Mouse (Mus musculus) heart, embryonic 15.5 days (tissue): ENCODE results near the gene Tmem132d. TPM values are rescaled to one million over a fixed set of nuclear protein-coding genes. Genes with fewer than 3 reads are reported as not detected.
"Not testable (repeated sequence)": the region's sequence is repeated elsewhere in the genome, so short reads cannot be mapped to it uniquely, and the experiment has no call there.

Source experiments
- ATAC-seq: fragments of 200-750 bp; cut with Nextera tagmentation; replicated peaks from 2 replicates; pipeline ENCODE4 v1.8.0; 2017; ENCODE audit warnings: low read depth, moderate TSS enrichment; ENCODE audit not compliant: insufficient number of reproducible peaks, insufficient read depth, low FRiP score
- H3K27ac ChIP-seq: fragments of 300-500 bp; sonication (generic); 2 replicates; pipeline ENCODE4 v1.5.1; 2015; ENCODE audit warnings: mild to moderate bottlenecking, inconsistent platforms
- H3K27me3 ChIP-seq: fragments of 300-500 bp; sonication (generic); 2 replicates; pipeline ENCODE4 v1.6.1; 2015; ENCODE audit warnings: inconsistent platforms
- H3K36me3 ChIP-seq: fragments of 300-500 bp; sonication (generic); 2 replicates; pipeline ENCODE4 v1.6.1; 2015; ENCODE audit warnings: mild to moderate bottlenecking, inconsistent platforms
- H3K4me1 ChIP-seq: fragments of 300-500 bp; sonication (generic); replicated peaks from 2 replicates; pipeline ENCODE4 v1.6.1; 2015; ENCODE audit warnings: inconsistent platforms
- H3K4me2 ChIP-seq: fragments of 300-500 bp; sonication (generic); 2 replicates; pipeline ENCODE4 v1.6.1; 2015; ENCODE audit warnings: inconsistent platforms, mild to moderate bottlenecking, moderate library complexity
- H3K4me3 ChIP-seq: fragments of 300-500 bp; sonication (generic); 2 replicates; pipeline ENCODE4 v1.5.1; 2015; ENCODE audit warnings: mild to moderate bottlenecking, inconsistent platforms
- H3K9ac ChIP-seq: fragments of 300-500 bp; sonication (generic); 2 replicates; pipeline ENCODE4 v1.6.1; 2015; ENCODE audit warnings: mild to moderate bottlenecking, inconsistent platforms
- H3K9me3 ChIP-seq: fragments of 300-500 bp; sonication (generic); replicated peaks from 2 replicates; pipeline ENCODE4 v1.6.1; 2016; ENCODE audit warnings: inconsistent platforms
- WGBS: fragments of 180-500 bp; shearing (Covaris S2); methylation state at CpG from one replicate; pipeline ENCODE4 v1.1.7; 2015; ENCODE audit warnings: mixed read lengths; 5-methylcytosine and 5-hydroxymethylcytosine counted together
- polyA plus RNA-seq: library from polyadenylated mRNA; unstranded; fragments of >200 nt; fragmentation: Nextera tagmentation; extraction: Ambion mirVana; gene quantifications from 2 replicates; pipeline ENCODE4 v1.2.1, GENCODE M21; 2015

Gene Tmem132d
- polyA plus RNA-seq, 1 experiment from 2014 or later: 0.09 TPM

DNA sequence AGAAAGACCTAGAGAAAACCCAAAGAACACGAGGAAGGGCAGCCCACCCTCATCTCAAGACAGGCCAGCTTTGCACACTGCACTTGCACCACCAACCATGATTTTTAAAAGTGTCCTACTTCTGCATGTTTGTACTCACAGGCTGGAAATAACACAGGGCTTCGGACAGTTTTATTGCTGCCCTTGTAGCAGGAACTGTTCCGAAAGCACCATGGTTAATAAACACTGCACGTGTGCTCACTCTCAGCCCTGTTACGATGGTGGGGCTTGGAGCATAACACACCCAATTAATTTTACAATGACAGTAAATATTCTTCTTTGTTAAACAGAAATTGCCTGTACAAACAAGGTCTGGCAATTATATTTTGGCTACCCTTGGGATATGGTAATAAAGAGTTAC, 357.4 kb downstream of the Tmem132d start:
- Histone ChIP-seq H3K27ac (no peak overlapping the region), H3K36me3 (no peaks in the 10 kb centered on the region), H3K4me1 (no peaks in the 10 kb centered on the region), H3K4me2 (no peak overlapping the region), H3K4me3 (no peak overlapping the region), H3K9me3 (no peaks in the 10 kb centered on the region), H3K27me3 (no peaks in the 10 kb centered on the region), H3K9ac (no peak overlapping the region)
- WGBS: 61% methylated on average over 5 of the region's 5 CpGs
- ATAC-seq: no peak

DNA sequence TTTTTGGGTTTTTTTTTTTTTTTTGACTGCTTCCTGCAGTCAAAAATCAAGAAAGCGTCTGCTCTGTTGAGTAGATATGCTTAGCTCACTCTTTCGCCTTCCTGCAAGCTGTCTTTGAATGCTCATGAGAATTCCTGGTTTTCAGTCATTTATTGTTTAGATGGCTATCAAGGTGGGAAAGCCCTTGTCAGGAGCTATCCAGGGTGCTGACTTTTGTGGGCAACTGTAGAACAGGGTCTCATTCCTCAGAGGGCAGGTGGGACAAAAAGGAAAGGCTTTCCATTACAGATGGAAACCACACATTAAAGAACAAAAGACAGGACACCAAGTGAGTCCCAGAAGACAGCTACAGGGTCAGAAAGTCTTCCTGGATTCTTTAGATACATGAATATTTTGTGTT, 360.3 kb downstream of the Tmem132d start:
- Histone ChIP-seq H3K9me3 (no peaks in the 10 kb centered on the region), H3K27me3 (no peaks in the 10 kb centered on the region), H3K9ac (no peak overlapping the region), H3K4me2 (no peak overlapping the region), H3K4me3 (no peak overlapping the region), H3K36me3 (no peaks in the 10 kb centered on the region), H3K27ac (no peak overlapping the region), H3K4me1 (no peaks in the 10 kb centered on the region)
- WGBS: 77% methylated on average over 2 of the region's 2 CpGs
- no peak for ATAC-seq

DNA sequence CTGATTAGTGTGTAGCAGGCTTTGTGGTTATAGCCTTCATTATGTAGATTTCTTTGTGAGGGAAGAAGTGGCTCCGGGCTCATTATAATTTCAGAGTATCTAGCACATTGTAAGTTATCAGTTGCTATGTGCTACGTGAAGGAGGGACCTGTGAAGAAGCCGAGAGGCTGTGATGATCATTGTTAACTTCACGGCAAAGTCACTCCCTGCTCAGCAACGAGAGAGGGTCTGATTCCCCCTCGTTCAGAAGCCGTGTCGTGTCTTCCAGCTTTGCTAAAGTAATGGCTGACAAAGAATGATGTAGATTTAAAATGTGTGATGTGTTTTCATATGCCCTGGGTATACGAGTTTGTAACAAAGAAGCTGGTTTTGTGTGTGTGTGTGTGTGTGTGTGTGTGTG, 391.1 kb downstream of the Tmem132d start:
- no peak overlapping the region for H3K27ac ChIP-seq
- no peaks in the 10 kb centered on the region for H3K27me3 ChIP-seq
- H3K4me3 ChIP-seq: no peak overlapping the region
- no peaks in the 10 kb centered on the region for H3K9me3 ChIP-seq
- H3K36me3 ChIP-seq: no peaks in the 10 kb centered on the region
- no peak overlapping the region for H3K4me2 ChIP-seq
- no peak for ATAC-seq
- H3K4me1 ChIP-seq: no peaks in the 10 kb centered on the region
- H3K9ac ChIP-seq: no peak overlapping the region
- WGBS: 74% methylated on average over 9 of the region's 9 CpGs

DNA sequence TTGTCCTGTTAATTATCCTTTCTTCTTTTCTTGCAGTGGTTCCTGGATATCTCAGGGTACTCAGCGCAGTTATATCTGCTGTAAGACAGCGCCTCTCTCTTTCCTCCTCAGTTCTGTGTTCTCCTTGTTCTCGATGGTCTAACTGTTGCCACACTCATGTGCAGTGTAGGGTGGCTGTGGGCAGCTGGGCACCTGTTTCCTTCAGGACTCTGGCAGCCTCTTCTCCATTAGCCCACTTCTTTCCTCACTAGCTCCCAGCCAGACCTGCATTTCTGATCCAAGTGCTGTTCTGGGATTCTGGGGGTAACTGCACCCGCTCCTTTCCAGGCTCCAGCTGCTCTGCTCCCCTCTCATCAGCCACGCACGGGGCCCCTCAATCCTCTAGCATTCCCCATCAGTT, 392.8 kb downstream of the Tmem132d start:
- no peaks in the 10 kb centered on the region for H3K27me3 ChIP-seq
- H3K9ac ChIP-seq: no peak overlapping the region
- no peaks in the 10 kb centered on the region for H3K36me3 ChIP-seq
- no peak overlapping the region for H3K4me2 ChIP-seq
- ATAC-seq: no peak
- H3K4me3 ChIP-seq: no peak overlapping the region
- WGBS: 70% methylated on average over 6 of the region's 6 CpGs
- H3K4me1 ChIP-seq: no peaks in the 10 kb centered on the region
- no peak overlapping the region for H3K27ac ChIP-seq
- H3K9me3 ChIP-seq: no peaks in the 10 kb centered on the region

DNA sequence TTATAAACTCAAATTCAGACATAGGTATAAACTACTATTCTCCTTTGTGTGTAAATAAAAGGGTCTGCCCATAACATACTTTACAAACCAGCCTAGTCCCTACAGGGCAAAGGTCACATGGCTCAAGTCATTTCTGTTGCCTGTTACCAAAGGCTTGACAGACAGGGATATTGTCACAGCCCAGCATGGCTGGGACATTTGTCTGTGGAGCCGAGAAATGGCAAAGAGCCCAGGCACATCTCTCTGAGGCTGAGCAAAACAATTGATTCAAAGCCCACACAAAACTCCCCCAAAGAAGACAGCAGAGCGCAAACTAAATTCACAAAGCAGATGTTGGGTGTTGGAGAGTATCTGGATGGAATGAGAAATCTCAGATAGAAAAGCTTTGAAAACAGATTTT, 405.8 kb downstream of the Tmem132d start:
- 58% methylated on average over 2 of the region's 2 CpGs for WGBS
- H3K4me2 ChIP-seq: no peak overlapping the region
- no peak for ATAC-seq
- no peak overlapping the region for H3K27ac ChIP-seq
- no peaks in the 10 kb centered on the region; the same call in 1 of the 2 replicates for H3K9me3 ChIP-seq
- H3K27me3 ChIP-seq: no peaks in the 10 kb centered on the region
- H3K4me1 ChIP-seq: no peaks in the 10 kb centered on the region
- no peak overlapping the region for H3K4me3 ChIP-seq
- no peak overlapping the region for H3K9ac ChIP-seq
- H3K36me3 ChIP-seq: no peaks in the 10 kb centered on the region

DNA sequence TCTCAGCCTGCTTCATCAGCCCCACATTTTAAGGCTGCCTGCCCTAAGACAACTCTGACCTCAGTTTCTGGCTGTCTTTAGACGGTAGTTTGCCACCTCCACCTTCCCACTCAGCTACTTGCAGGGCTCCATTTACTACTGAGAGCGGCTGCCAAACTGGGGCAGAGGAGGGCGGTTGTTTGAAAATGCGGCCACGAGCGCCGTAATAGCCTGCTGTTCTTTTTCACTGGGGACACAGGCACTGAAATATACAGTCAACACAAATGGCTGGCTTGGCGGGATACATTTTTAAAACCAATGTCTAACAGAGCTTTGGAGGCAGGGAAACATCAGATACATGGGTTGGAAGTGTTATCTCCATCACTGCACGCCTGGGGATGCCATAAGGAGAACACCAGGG, 428.2 kb downstream of the Tmem132d start:
- H3K4me2 ChIP-seq: no peak overlapping the region
- no peaks in the 10 kb centered on the region for H3K4me1 ChIP-seq
- H3K9ac ChIP-seq: no peak overlapping the region
- H3K36me3 ChIP-seq: no peaks in the 10 kb centered on the region
- no peaks in the 10 kb centered on the region for H3K9me3 ChIP-seq
- no peak overlapping the region for H3K27ac ChIP-seq
- H3K4me3 ChIP-seq: no peak overlapping the region
- no peak for ATAC-seq
- 58% methylated on average over 9 of the region's 9 CpGs for WGBS
- H3K27me3 ChIP-seq: no peaks in the 10 kb centered on the region

DNA sequence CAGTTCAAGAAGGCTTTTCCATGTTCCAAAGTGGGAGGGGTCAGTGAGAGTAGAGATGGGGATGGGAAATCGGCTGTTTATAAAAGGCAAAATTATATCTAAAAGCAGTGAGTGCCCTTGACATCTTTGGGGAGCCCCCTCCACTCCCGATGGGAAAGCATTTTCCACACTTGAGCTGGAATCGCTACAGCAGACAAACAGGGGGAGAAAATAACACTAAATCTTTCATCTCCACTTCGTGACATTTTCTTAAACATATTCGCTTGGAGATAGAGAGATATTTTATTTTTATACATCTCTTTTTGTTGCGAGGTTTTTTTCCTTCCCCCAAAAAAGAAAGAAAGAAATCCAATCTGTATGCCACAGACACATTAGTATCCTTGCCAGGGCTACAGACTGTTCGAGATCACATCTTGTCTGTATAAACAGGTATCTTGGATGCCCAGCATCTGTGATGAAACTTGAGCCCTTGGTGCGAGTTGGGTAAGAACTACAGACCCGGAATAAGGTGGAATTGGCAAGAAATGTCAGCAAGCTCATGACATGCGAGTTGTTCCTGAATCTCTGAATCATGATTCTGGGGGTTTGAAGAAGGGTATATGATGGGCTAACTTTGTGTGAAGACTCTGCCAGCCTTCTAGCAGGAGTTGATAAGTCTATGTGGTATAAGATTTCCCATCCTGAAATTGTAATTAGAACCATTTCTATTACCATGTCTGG, 436.2 kb downstream of the Tmem132d start:
- H3K9me3 ChIP-seq: no peaks in the 10 kb centered on the region
- H3K36me3 ChIP-seq: no peaks in the 10 kb centered on the region
- WGBS: 69% methylated on average over 10 of the region's 10 CpGs
- H3K4me3 ChIP-seq: no peak overlapping the region
- H3K4me1 ChIP-seq: no peaks in the 10 kb centered on the region
- no peaks in the 10 kb centered on the region for H3K27me3 ChIP-seq
- H3K9ac ChIP-seq: no peak overlapping the region
- no peak for ATAC-seq
- no peak overlapping the region for H3K4me2 ChIP-seq
- no peak overlapping the region for H3K27ac ChIP-seq

DNA sequence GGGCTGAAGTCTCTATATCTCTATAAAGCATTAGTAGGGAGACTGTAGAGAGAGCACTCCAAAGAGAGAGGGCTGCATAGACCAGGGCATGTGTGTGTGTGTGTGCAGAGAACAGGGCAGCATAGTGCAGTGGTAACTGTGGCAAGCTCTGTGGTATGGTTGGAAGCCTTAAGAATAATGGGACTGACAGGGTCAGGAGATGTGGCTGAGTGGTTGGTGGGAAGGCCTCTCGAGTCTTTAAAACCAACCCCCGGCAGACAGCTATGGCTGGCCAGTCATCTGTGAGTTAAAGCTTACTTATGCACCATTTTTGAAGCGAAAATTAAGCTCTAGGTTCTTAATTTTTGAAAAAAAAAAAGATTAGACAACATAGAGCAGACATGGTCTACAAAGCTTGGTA, 439.4 kb downstream of the Tmem132d start:
- Histone ChIP-seq H3K27ac (no peak overlapping the region), H3K27me3 (no peaks in the 10 kb centered on the region), H3K4me2 (no peak overlapping the region), H3K4me1 (no peaks in the 10 kb centered on the region), H3K36me3 (no peaks in the 10 kb centered on the region), H3K9ac (no peak overlapping the region), H3K4me3 (no peak overlapping the region), H3K9me3 (no peaks in the 10 kb centered on the region)
- ATAC-seq: no peak
- WGBS: 62% methylated on average over 3 of the region's 3 CpGs

DNA sequence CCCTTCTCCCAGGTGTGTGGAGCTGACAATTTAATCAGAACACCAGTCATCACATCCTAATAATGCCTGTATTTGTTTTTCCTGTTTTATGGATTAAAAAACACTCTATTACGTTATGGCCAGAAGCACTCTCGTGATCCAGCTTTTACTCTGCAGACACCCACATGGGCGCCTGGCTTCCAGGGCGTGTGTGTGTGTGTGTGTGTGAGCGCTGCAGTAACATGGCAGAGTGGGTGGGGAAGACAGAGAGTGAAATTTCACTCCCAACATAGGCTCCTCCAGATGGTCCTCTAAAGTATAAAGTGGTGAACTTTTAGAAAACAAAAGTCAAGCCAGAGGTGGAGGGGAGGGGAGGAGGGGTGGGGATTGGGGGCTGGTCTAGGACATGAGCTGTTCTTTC, 442.1 kb downstream of the Tmem132d start:
- no peak overlapping the region for H3K27ac ChIP-seq
- WGBS: 81% methylated on average over 5 of the region's 5 CpGs
- H3K4me3 ChIP-seq: no peak overlapping the region
- no peaks in the 10 kb centered on the region for H3K9me3 ChIP-seq
- H3K4me1 ChIP-seq: no peaks in the 10 kb centered on the region
- no peak overlapping the region for H3K4me2 ChIP-seq
- ATAC-seq: no peak
- H3K9ac ChIP-seq: no peak overlapping the region
- H3K36me3 ChIP-seq: no peaks in the 10 kb centered on the region
- no peaks in the 10 kb centered on the region for H3K27me3 ChIP-seq

DNA sequence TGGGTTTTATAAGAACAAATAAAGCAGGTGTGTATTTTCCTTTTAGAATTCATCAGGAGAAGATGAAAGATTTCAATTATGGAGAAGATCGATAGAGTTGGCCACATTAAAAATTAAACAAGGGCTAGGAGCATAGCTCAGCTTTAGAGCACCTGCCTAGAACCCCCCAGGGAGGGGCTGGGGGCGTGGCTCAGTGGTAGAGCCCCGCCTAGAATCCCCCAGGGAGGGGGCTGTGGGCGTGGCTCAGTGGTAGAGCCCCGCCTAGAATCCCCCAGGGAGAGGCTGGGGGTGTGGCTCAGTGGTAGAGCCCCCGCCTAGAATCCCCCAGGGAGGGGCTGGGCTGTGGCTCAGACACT, 452.9 kb downstream of the Tmem132d start:
- not testable (repeated sequence) for H3K4me3 ChIP-seq, H3K36me3 ChIP-seq, H3K4me1 ChIP-seq, ATAC-seq, H3K4me2 ChIP-seq, H3K9me3 ChIP-seq, H3K9ac ChIP-seq, H3K27me3 ChIP-seq, H3K27ac ChIP-seq
- 35% methylated on average over 6 of the region's 6 CpGs for WGBS

DNA sequence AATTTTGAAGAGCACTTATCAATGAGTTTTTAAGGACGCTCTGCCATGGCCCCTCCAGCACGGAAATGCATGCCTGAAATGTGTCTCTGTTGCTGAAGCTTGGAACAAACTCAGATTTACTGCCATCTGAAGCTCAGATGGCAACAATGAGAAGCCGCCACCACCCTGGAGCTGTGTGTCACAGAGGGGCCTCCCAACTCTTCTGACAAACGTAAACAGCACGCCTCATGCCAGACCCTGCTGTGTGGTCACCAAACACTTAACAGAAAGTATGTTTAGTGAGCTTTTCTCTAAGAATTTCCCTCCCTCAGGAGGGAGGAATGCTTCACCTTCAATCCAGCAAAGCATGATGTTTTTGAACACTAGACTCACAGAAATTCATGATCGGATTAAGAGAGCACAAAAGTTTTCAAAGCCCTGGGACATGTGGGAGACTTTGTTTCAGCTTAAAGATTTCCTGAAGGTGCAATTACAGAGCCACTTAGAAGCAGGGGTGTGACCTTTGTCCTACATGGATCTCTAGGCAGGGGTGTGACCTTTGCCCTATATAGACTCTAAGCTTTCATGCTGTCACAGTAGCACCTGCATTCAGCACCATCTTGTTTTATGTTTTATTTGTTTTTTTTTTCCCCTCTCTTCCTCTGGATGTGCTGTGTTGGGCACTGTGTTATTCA, 453.4 kb downstream of the Tmem132d start:
- H3K9me3 ChIP-seq: no peaks in the 10 kb centered on the region
- H3K4me2 ChIP-seq: no peak overlapping the region
- no peaks in the 10 kb centered on the region for H3K4me1 ChIP-seq
- H3K4me3 ChIP-seq: no peak overlapping the region
- WGBS: 54% methylated on average over 6 of the region's 6 CpGs
- no peak for ATAC-seq
- H3K36me3 ChIP-seq: no peaks in the 10 kb centered on the region
- no peaks in the 10 kb centered on the region for H3K27me3 ChIP-seq
- H3K9ac ChIP-seq: no peak overlapping the region
- no peak overlapping the region for H3K27ac ChIP-seq

DNA sequence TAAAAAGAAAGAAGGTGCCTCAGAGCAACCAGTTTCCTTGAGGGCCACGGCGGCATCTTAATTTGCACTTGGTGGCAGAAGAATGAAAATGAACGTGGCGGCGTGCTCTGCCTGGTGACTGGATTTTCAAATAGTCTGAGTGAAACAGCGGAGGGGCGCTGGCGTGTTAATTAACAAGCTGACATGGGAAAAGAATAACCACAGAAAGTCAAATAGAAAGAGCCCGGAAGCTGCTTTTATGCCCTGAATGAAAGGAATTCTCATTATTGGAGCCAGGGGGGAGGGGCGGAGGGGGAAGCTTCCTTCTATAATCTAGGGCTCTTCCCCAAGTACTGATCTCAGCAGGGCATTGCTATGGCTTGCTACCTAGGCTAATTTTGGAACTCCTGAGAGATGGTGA, 456.2 kb downstream of the Tmem132d start:
- Histone ChIP-seq H3K27ac (no peak overlapping the region), H3K36me3 (no peaks in the 10 kb centered on the region), H3K9ac (no peak overlapping the region), H3K4me1 (no peaks in the 10 kb centered on the region), H3K4me2 (no peak overlapping the region), H3K4me3 (no peak overlapping the region), H3K27me3 (no peaks in the 10 kb centered on the region), H3K9me3 (0 out of 2 replicates have a peak, but pooled peaks cover 4% of the 10 kb centered on the region)
- ATAC-seq: no peak
- 83% methylated on average over 10 of the region's 10 CpGs for WGBS
